8 mouse cellular contexts compared by ENCODE assay signal in the genomic region with DNA sequence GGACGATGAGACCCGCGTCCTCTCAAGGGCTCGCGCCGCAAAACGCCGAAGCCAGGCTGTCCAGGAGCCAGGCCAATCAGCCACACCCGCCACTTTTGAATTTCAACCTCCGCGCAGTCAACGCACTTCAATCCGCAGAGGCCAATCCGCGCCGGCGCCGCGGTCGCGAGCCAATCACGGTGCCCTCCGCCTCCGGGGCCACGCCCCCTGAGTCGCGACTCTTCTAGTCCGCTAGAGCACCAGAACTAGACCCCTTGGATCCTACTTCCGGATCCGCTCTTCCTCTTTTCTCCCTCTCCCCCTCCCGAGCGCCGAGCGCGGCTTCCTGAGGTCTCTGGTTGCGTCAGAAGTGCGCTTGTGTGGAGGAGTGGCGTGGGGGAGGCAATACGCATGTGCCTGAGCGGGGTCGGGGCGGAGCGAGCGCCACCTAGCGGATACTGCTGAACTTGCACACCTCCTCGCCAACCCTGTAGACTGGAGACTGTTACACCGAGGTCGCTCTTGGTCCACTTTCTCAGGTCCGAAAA. TPM values are rescaled to one million over a fixed set of nuclear protein-coding genes. Genes with fewer than 3 reads are reported as not detected.
A peak's percentile ranks its signal among the peaks of the same experiment; 100 is the strongest.
DNase-seq lines count a peak whose midpoint lies in the region; ATAC-seq and TF ChIP-seq lines count a peak whose summit lies in the region.

Gene Kifc1 (minus strand): TSS at position 129 of the 527 bp plus-strand sequence.

- peak; percentile 99 for DNase-seq in c-Kit-positive CD71-positive TER-119-positive erythroid progenitor cells, embryonic 14.5 days (ENCODE audit: low spot score)
- peak; percentile 98 for DNase-seq in heart, postnatal 0 days (ENCODE audit: low spot score)
- DNase-seq in kidney, postnatal 4 days = peak; percentile 99 to 100

- under 1% methylated on average over 49 of the region's 49 CpGs for WGBS in forebrain, embryonic 12.5 days
- WGBS in heart, postnatal 0 days = under 1% methylated on average over 49 of the region's 49 CpGs
- WGBS in liver, embryonic 16.5 days (ENCODE audit: insufficient replicate concordance) = under 1% methylated on average over 49 of the region's 49 CpGs
- WGBS in neural tube, embryonic 13.5 days = under 1% methylated on average over 49 of the region's 49 CpGs

- no peaks in the 10 kb centered on the region for H3K27me3 ChIP-seq in E14TG2a.4 (ENCODE audit: insufficient read depth, low read length)
- no peaks in the 10 kb centered on the region; the same call in 1 of the 2 replicates for H3K27me3 ChIP-seq in forebrain, embryonic 12.5 days
- H3K27me3 ChIP-seq in heart, postnatal 0 days (ENCODE audit: control insufficient read depth, insufficient read depth, low read length) = no peaks in the 10 kb centered on the region
- H3K27me3 ChIP-seq in liver, embryonic 16.5 days (ENCODE audit: control insufficient read depth, insufficient read depth, low read depth, low read length) = no peaks in the 10 kb centered on the region
- no peaks in the 10 kb centered on the region for H3K27me3 ChIP-seq in neural tube, embryonic 13.5 days
- no peaks in the 10 kb centered on the region for H3K27me3 ChIP-seq in testis, adult 2 months (ENCODE audit: control insufficient read depth, insufficient read depth, low read length)

- ATAC-seq in forebrain, embryonic 12.5 days (ENCODE audit: low FRiP score) = peak; percentile 98
- peak; percentile 99 for ATAC-seq in heart, postnatal 0 days (ENCODE audit: insufficient read depth, low read depth)
- ATAC-seq in liver, embryonic 16.5 days (ENCODE audit: low read depth) = peak; percentile 96
- peak; percentile 99 for ATAC-seq in neural tube, embryonic 13.5 days (ENCODE audit: low read depth)

- no peaks in the 10 kb centered on the region for H3K9me3 ChIP-seq in E14TG2a.4 (ENCODE audit: low read length)
- H3K9me3 ChIP-seq in forebrain, embryonic 12.5 days = no peaks in the 10 kb centered on the region
- H3K9me3 ChIP-seq in heart, postnatal 0 days (replicated peaks; ENCODE audit: control insufficient read depth, low read length) = no peaks in the 10 kb centered on the region
- no peaks in the 10 kb centered on the region for H3K9me3 ChIP-seq in liver, embryonic 16.5 days (replicated peaks; ENCODE audit: control insufficient read depth, low read length)
- no peaks in the 10 kb centered on the region for H3K9me3 ChIP-seq in neural tube, embryonic 13.5 days

- H3K9ac ChIP-seq in forebrain, embryonic 12.5 days = peak within 1 kb of the TSS; percentile 69
- H3K9ac ChIP-seq in heart, postnatal 0 days (replicated peaks; ENCODE audit: low read depth, low read length) = peak within 1 kb of the TSS; percentile 63
- peak within 1 kb of the TSS; percentile 85 for H3K9ac ChIP-seq in liver, embryonic 16.5 days (ENCODE audit: low read depth, low read length)
- H3K9ac ChIP-seq in neural tube, embryonic 13.5 days = peak within 1 kb of the TSS; percentile 71

- H3K27ac ChIP-seq in forebrain, embryonic 12.5 days = peak within 1 kb of the TSS; percentile 76
- peak within 1 kb of the TSS; percentile 59; the same call in 1 of the 2 replicates for H3K27ac ChIP-seq in heart, postnatal 0 days (ENCODE audit: low read depth)
- H3K27ac ChIP-seq in liver, embryonic 16.5 days (ENCODE audit: low read length) = peak within 1 kb of the TSS; percentile 87
- H3K27ac ChIP-seq in neural tube, embryonic 13.5 days (replicated peaks) = no peak within 1 kb of the TSS
- H3K27ac ChIP-seq in testis, adult 2 months (ENCODE audit: control insufficient read depth, insufficient read depth, low read depth, low read length) = peak within 1 kb of the TSS; percentile 46

- peaks cover 73% of the 10 kb centered on the region for H3K4me1 ChIP-seq in E14TG2a.4 (replicated peaks; ENCODE audit: low read depth, low read length)
- H3K4me1 ChIP-seq in forebrain, embryonic 12.5 days = peaks cover 13% of the 10 kb centered on the region
- peaks cover 9% of the 10 kb centered on the region for H3K4me1 ChIP-seq in heart, postnatal 0 days (ENCODE audit: control insufficient read depth, insufficient read depth)
- H3K4me1 ChIP-seq in liver, embryonic 16.5 days (ENCODE audit: control insufficient read depth, low read depth, low read length) = peaks cover 17% of the 10 kb centered on the region
- peaks cover 14% of the 10 kb centered on the region for H3K4me1 ChIP-seq in neural tube, embryonic 13.5 days (replicated peaks)
- H3K4me1 ChIP-seq in testis, adult 2 months (ENCODE audit: control insufficient read depth, insufficient read depth, low read length) = peaks cover 3% of the 10 kb centered on the region

- peak; percentile 86 for TF ChIP-seq EP300 in heart, postnatal 0 days (IDR thresholded peaks at IDR 0.05; ENCODE audit: low read depth)

- peaks cover 33% of the 10 kb centered on the region for H3K36me3 ChIP-seq in E14TG2a.4 (ENCODE audit: insufficient read depth, low read length)
- H3K36me3 ChIP-seq in forebrain, embryonic 12.5 days (replicated peaks) = peaks cover 14% of the 10 kb centered on the region
- peaks cover 7% of the 10 kb centered on the region; the same call in 1 of the 2 replicates for H3K36me3 ChIP-seq in heart, postnatal 0 days (replicated peaks; ENCODE audit: control insufficient read depth, insufficient read depth, low read length)
- H3K36me3 ChIP-seq in liver, embryonic 16.5 days (ENCODE audit: control insufficient read depth, insufficient read depth) = peaks cover 14% of the 10 kb centered on the region
- no peaks in the 10 kb centered on the region for H3K36me3 ChIP-seq in neural tube, embryonic 13.5 days
- H3K36me3 ChIP-seq in testis, adult 2 months (ENCODE audit: control insufficient read depth, insufficient read depth, low read length) = no peaks in the 10 kb centered on the region

- peak within 1 kb of the TSS; percentile 89 for H3K4me3 ChIP-seq in E14TG2a.4 (replicated peaks; ENCODE audit: low read length)
- peak within 1 kb of the TSS; percentile 72 for H3K4me3 ChIP-seq in forebrain, embryonic 12.5 days (replicated peaks)
- H3K4me3 ChIP-seq in heart, postnatal 0 days (ENCODE audit: low read depth, low read length) = peak within 1 kb of the TSS; percentile 77
- peak within 1 kb of the TSS; percentile 81 for H3K4me3 ChIP-seq in liver, embryonic 16.5 days (ENCODE audit: low read depth, low read length)
- H3K4me3 ChIP-seq in neural tube, embryonic 13.5 days = peak within 1 kb of the TSS; percentile 56
- H3K4me3 ChIP-seq in testis, adult 2 months (ENCODE audit: control insufficient read depth, low read depth, low read length) = peak within 1 kb of the TSS; percentile 87

- peak; percentile 89 for TF ChIP-seq CTCF in E14TG2a.4 (conservative IDR thresholded peaks at IDR 0.05; ENCODE audit: low read length)
- peak; percentile 99 for TF ChIP-seq CTCF in heart, postnatal 0 days (IDR thresholded peaks at IDR 0.05; ENCODE audit: low read depth)
- peak; percentile 100 for TF ChIP-seq CTCF in testis, adult 2 months (IDR thresholded peaks at IDR 0.05; ENCODE audit: control insufficient read depth, insufficient read depth, insufficient replicate concordance, low read depth, low read length)

- H3K4me2 ChIP-seq in forebrain, embryonic 12.5 days = peak within 1 kb of the TSS; percentile 69
- H3K4me2 ChIP-seq in heart, postnatal 0 days (ENCODE audit: low read depth, low read length) = peak within 1 kb of the TSS; percentile 74
- H3K4me2 ChIP-seq in liver, embryonic 16.5 days (ENCODE audit: low read depth, low read length) = peak within 1 kb of the TSS; percentile 80
- H3K4me2 ChIP-seq in neural tube, embryonic 13.5 days = peak within 1 kb of the TSS; percentile 75

- TF ChIP-seq POLR2A in testis, adult 2 months (IDR thresholded peaks at IDR 0.05; ENCODE audit: control insufficient read depth, low read depth, low read length) = peak; percentile 9; the same call in 1 of the 2 replicates

RNA-seq across cellular contexts. Expression of gene Kifc1, which starts in this region (rescaled TPM):
- polyA plus RNA-seq in forebrain, embryonic 12.5 days (2016; fragmentation: Nextera tagmentation; extraction: Ambion mirVana) = 5.4 and 7.4 TPM in 2 replicates
- 17.0 and 30.1 TPM in 2 replicates for total RNA-seq in heart, postnatal 0 days (2014; rRNA removed; ENCODE audit: low replicate concordance)
- polyA plus RNA-seq in heart, postnatal 0 days (2015; fragmentation: Nextera tagmentation; extraction: Ambion mirVana) = 2.0 and 2.1 TPM in 2 replicates
- polyA plus RNA-seq in liver, embryonic 16.5 days (2015; fragmentation: Nextera tagmentation; extraction: Ambion mirVana) = 5.8 and 6.1 TPM in 2 replicates
- polyA plus RNA-seq in neural tube, embryonic 13.5 days (2015; fragmentation: Nextera tagmentation; extraction: Ambion mirVana) = 1.2 and 2.5 TPM in 2 replicates
- polyA plus RNA-seq in testis, adult 2 months (2012; rRNA removed) = 7.7 and 8.6 TPM in 2 replicates
